Mouse (Mus musculus): ENCODE results near the gene 5031439G07Rik.
"Not testable (repeated sequence)": the region's sequence is repeated elsewhere in the genome, so short reads cannot be mapped to it uniquely, and the experiment has no call there.

DNA sequence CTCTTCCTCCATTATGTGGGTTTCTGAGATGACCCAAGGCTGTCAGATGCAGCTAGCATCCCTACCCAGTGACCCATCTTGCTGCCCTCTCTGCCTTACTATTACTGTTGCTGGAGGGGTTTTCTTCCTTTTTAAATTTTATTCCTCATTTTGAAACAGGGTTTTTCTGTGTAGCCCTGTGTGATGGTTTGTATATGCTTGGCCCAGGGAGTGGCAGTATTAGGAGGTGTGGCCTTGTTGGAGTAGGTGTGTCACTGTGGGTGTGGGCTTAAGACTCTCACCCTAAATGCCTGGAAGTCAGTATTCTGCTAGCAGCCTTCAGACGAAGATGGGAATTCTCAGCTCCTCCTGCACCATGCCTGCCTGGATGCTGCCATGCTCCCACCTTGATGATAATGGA lies 40.3 kb upstream of the 5031439G07Rik start, which contains the start of gene Fam118a:
- not testable (repeated sequence) for TF ChIP-seq CTCF (IDR thresholded peaks at IDR 0.05; ENCODE audit: low read depth, low read length); POLR2A (IDR thresholded peaks at IDR 0.05; ENCODE audit: borderline replicate concordance, low read depth, low read length)
